Mouse (Mus musculus) thymus, postnatal 4 days (tissue): ENCODE measurements around the gene Mrps35.

ENCODE experiments used
- DNase-seq: peaks from one replicate; pipeline ENCODE4 v3.0.0; 2021

Gene Mrps35

DNA sequence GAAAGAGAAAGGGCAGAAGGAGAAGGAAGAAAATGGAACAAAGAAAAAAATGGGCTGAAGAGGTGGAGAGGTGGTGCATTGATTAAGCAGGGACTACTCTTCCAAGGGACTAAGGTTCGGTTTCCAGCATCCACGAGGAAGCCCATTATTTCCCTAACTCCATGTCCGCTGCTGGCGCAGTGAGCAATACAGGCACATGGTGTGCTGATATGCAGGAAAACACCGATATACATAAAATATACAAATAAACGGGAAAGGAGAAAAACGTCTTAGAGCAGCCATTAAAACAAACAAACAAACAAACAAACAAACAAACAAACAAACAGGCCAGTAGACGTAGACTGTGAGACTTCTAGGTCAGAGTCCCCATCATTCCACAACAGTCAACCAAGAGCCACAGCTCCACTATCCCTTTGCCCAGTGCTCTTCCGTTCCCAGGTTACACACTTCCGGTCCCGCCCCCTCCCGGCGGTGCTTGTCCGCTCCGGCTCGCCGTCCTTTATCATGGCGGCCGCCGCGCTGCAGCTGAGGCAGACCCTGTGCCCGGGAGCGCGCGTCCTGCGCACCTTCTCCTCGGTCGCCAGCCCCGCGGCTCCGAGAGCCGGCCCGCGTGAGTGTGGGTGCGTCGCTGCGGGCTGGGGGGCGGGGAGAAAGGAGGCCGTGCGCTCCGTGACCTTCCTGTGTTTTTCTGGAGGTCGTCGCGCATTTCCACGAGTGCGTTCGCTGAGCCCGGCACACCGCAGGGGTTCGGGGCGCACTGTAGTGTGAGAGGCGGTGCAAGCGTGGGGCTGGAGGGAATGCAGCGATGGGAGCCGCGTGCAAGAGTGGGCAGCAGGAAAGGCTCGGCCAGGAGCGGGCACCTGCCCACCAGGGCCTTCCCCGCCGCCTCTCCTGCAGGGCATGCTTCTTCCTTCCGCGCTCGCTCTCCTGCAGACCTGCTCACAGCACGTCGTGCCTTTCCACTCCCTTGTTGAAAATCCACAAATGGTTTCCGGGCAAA lies at the start of gene Mrps35:
Gene Mrps35, plus strand, starts transcription at position 474 of the 1,000 bp plus-strand sequence.
- DNase-seq = peak; percentile 95

DNA sequence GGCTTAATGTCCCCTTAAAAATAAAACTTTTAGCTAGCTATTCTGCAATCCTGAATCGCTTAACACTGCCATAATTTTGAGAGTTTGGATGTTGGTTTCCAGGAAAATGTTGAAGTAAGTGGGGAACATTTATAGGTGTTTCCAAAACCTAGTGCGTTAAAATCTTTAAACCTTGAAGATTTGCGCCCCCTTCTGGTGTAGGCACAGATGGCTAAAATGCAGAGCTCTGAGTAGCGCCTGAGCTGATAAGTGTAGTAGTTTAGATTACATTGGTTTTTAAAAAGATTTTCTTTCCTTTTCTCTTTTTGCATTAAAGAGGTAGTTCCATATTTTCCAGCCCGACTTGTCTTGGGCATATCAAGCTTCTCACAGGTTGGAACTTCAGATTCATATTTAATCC lies 48.3 kb upstream of the Mrps35 start:
- DNase-seq = peak; percentile 72

DNA sequence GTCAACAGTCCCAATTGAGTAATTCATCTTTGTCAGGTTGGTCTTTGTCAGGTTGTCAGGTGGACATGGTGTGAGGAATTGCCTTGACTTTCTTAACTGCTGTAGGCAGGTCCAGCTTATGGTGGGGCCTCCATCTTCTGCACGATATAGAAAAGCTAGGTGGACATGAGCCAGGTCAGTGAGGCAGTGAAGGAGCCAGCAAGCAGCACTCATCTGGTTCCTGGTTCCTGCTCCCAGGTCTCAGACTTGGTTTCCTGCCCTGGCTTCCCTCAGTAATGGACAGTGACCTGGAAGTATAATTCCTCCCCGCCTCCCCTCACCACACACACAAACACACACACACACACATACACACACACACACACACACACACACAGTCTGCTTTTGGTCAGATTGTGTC lies 47.2 kb upstream of the Mrps35 start:
- DNase-seq = no peak

DNA sequence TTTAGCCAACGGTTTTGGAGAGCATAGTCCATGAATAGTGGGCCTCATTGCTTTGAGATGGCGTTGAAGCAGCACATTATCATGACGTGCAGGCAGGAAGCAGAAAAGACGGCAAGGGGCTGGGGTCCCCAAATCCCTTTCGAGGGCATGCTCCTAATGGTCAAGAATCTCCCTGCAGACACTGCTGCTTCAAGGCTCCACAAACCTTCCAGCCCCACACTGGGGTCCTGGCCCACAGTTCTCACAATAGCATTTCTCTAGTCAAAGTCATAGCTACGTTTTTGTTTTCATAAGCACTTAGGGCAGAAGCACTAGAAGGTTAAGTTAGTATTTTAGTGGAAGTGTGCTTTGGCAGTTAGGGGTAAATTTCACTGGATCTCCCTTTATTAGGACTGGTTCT lies 46.7 kb upstream of the Mrps35 start:
- no peak for DNase-seq

DNA sequence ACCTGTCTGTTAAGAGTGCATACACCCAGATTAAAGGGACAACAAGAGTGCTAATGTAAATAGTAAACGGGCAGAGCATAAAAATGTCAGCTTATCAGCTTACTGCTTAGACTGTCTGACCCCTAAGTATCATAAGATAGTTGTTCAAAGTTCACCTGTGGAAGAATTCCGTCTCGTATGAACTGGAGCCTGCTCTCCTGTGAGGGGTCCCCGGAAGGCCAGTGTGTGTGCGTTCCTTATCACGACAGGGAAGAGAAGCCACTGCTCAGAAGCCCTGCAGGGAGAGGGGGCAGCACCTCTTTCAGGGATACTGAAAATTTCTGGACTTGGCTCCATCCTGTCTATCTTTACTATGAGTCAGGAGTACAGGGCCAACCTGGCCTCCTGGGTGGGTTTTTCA lies 45.6 kb upstream of the Mrps35 start:
- DNase-seq = no peak

DNA sequence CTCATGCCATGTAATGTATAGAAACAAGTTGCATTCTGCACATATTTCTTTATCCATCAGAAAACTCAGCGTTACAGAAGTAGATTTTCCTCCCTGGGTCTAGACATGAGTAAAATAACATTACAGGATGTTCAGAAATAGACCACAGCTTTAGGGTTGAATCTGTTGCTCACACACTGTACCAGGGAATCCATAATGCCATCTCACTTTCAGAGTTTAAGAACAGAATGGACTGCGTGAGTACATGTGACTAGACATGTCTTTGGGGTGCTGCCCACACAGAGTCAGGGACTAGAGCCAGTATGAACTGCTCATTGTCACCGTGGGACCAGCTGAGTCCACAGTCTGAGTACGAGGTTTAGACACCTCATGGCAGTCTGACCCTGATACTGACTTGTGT lies 43.9 kb upstream of the Mrps35 start:
- DNase-seq = no peak

DNA sequence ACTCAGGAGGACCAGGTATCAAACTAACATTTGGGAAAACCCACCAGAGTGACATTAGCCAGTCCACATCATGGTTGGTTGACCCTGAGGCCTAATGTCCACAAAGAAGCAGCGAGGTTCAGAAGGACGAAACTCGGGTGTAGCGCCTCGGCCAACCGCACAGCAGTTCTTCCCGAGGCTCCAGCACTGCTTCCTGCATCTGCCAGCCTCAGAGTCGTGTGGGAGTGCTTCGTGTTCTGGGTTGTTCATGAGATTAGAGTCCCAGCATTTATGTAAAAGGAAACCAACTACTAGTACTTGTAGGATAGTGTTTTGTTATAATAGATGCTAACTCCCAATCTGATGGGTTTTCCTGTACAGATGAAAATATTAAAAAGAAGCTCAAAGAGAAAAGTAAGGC lies 43.3 kb upstream of the Mrps35 start:
- no peak for DNase-seq

DNA sequence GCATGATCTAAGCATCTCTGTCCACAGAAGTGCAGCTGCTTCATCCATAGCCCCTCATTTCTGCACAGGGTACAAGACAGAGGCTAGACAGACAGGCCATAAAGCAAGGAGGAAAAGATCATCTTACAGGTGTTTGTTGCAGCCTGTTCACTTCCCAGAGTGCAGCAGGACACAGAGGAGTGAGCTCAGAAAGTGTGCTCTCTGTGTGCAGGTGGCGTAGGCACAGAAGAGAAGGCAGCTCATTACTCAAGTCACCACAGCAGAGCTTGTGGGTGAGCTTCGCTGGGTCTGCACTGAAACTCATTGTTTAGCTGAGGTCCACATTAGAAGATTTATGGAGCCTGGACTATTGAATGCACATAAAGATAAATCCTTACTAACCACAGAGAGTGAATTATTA lies 42.8 kb upstream of the Mrps35 start:
- no peak for DNase-seq

DNA sequence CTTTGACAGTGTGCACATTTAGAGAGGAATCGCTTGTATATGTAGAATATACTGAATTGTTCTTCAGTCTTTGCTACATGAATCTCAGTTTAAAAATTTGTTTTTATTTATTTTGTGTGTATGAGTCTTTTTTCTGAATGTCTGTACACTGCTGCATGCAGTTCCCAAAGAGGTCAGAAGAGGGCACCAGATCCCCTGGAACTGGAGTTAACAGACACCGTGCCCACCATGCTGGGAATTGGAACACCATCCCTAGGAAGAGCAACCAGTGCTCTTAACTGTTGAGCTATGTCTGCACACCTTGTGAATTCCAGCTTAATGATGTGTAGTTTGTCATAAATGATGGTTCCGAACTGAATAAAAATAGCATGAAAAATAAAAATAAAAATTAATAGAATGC lies 34.4 kb upstream of the Mrps35 start:
- DNase-seq = peak; percentile 85

DNA sequence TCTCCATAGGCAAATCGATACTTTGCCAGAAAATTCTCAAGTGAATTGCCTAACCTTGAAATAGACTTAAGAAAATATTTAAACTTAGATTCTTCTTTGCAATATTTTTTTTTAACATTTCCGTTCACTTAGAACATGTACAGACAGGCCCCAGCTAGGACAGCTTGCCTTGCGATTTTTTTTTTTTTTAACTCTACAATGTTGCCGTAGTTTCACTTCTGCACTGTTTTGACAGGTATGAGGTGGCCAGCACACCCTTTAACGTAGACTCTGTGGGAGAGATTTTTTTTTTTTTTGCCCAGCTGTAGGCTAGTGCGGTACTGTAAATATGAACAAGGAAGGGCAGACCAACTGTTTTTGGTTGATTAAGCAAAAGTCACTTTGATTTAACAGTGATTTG lies 32.2 kb upstream of the Mrps35 start:
- no peak for DNase-seq

DNA sequence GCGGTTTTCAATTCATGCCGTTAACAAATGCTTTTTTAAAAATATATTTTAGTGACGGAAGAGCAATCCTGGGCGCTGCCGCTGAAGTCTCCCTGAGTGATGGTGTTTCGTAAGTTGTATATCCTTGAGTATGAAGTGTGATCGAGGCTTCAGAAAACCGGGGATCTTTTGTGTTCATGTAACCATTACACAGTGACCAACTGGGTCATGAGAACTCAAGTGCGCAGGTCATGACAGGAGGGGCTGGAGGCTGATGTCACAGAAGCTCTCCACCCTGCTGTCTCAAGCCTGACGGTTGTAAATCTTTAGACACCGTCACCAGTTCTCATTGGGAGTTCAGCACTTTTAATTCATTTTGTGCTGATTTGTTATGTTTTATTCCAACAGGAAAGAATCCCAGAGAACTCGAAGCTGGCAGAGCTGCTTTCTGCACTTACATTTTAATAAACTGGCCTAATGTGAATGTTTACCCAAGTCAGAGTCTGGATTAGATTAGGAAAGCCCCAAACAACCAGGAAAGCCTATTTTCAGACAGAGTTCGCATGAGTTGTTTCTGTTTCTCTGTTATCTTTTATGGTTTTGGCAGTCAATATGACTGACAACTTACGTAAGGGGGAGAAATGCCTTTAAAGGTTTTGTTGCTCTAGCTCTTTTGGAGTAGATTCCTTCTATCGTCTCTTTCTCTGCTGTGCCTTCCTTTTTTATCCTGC lies 31.6 kb upstream of the Mrps35 start:
- DNase-seq = no peak

DNA sequence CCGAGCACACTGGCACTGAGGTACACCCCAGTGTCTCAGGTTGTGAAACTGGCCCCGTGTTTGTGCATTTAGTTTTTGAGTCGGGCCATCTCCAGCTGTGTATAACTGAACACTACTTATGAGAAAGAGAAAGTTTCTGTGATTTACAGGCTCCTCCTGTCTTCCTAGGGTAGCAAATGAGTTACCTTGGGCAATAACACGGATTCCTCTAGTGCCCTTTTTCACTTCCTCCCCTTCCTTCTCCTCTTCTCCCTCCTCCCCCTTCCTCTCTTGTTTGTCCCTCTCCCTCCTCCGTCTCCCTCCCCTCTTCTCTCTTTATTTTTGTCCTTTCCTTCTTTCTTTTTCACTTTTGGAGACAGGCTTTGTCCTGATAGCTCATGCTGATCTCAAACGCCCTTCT lies 31.0 kb upstream of the Mrps35 start:
- DNase-seq = no peak

DNA sequence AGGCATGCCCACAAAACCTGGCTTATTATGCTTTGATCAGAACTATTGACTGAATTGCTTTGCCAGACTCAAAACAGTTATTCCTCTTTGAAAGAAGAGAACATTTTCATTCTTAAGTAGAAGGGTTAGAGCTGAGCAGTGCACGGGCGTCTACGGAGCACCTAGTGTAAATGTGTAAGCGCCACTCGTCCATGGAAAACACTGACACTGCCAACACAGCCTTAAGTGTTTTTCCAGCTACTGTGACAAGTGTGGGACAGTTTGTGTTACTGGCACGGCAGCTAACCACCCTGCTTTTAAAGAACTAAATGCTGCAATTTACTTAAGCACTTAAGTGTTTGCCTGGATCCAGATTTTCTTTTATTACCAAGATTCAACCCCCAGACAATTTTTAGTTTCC lies 30.6 kb upstream of the Mrps35 start:
- DNase-seq = no peak

DNA sequence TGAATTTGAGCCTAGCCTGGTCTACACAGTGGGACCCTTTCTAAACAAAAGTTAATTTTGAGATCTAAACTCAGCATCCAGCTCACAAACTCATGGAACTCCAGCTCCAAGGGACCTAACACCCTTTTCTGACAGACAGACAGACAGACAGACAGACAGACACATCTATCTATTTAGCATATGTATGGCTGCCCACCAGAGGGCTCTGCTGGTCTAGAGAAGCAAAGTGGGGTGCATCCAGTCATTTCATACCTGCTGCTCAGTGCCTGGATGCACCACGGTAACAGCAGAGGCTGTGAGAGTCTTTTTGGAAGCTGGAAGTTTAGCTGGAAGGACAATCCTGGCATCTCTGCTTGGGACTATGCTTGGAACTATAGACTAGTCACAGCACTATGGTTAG lies 29.0 kb upstream of the Mrps35 start:
- peak; percentile 33 for DNase-seq

DNA sequence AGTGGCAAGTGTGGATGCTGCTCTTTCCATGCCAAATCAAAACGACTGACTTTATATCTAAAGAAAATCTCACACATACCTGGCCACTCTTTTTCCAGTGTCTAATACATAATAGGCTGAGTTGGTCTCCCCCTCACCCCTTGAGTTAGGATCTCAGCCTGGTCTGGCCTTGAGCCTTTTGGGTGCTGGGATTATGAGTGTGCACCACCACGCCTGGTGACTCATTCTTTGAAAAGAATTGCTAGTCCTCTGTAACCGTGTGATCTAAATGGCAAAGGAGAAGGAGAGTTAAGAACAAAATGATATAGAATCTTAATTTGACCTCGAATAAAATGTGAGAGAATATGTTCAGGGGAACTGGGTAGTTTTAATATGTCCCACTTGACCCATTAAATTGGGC lies 24.7 kb upstream of the Mrps35 start:
- DNase-seq = no peak

DNA sequence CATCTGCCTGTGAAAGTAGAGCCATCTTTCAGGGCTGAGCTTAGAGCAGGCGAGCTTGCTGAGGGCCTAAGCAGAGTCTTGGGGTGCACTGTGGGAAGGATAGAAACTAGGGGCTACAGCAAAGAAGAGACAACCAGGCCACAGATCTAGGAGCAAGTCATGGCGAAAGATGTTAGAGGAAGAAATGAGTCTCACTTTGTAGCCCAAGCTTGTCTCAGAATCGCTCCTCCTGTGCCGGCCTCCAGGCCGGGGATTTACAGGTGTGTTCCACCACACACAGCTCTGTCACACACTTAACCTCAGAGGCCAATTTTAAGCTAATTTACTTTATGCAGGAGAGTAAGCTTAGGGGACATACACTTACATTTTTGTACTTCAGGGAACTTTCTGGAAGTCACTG lies 24.2 kb upstream of the Mrps35 start:
- DNase-seq = no peak

DNA sequence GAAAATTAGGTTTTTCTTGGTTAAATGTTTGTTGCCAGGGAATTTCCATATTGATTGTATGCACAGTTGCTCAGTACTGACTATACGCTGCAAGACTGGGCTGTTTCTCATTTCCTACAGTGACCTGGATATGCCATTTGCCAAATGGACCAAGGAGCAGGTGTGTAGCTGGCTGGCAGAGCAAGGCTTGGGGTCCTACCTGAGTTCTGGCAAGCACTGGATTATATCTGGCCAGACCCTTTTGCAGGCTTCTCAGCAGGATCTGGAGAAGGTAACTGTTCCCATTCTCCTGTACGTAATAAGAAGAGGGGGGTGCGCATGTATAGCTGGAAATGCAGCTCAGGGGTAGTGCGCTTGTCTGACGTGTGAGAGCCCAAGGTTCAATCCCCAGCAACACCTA lies 21.4 kb upstream of the Mrps35 start:
- DNase-seq = no peak

DNA sequence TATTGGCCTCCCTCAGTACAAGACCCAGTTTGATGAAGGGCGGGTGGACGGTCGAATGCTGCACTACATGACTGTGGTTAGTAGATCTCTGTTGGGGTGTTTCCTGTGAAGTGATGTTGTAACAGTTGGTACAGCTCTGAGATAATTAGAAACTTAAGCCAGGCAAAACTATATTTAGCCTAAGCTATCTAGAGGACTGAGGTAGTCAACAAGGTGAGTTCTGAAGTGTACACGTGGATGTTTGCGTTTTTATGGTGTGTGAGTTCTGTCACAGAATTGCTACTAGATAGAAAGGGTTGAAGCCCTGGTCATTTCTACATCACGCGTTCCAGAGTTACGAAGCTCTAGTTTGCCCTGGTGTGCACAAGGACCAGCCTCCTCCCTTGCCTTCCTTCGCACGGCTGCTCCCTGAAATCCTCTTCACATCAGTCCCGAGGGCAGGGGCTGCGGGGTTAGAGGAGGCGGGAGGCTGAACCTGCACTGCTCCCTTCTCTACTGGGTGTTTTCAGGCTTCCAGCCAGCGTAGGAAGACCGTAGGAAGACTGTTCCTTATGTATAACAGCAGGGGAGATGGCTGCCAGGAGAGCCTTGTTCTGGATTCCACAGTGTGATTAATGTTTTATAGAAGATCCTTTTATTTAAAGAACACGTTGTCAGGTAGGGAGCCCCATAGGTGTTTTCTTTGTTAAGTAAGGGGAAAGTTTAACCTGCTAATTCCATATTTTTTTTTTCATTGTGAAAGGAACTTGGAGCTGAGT lies 20.0 kb upstream of the Mrps35 start:
- DNase-seq = no peak

DNA sequence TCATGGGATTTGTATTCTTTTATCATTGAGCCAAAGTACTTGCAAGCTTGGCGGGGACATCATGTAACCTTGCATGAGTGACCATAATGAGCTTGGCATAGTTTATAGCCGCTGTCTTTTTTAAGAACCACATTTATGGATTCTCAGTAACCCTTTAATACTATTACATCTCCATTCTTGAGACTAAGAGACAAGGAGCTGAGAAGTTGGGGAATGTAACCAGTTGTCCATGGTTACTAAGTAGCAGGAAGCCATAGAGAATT lies 19.5 kb upstream of the Mrps35 start:
- no peak for DNase-seq

DNA sequence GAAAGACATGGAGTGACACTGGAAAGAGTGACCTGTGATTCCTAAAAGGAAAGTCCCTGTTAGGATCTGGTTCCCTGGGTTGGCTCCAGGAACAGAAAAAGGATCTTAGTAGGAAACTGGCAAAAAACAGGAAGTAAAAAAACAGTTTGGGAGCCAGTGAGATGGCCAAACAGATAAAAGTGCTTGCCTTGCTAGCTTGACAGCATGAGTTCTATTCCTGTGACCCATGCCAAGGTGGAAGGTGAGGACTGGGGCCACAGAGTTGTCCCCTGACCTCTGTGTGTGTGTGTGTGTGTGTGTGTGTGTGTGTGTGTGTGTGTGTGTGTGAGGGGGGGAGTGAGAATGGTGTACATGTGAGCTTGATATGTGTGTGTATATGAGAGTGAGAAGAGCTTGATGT lies 19.0 kb upstream of the Mrps35 start:
- DNase-seq = no peak

DNA sequence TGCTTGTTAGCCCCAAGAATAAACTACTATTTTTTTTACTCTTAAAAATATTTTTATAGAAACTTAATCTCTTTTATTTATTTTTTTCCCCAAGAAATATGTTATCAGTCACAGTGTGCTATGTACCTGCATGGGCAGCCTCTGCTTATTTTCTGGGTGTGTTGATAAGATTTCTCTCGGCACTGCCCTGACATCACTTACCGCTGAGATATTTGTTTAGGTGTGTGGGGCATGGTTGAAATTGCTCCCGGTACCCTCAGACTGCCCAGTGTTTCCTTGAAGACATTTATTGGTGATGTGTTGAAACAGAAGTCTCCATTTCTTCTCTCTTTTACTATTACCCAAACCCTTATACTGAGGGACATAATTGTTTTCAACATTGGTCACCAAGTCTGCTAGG lies 17.8 kb upstream of the Mrps35 start:
- DNase-seq = no peak

DNA sequence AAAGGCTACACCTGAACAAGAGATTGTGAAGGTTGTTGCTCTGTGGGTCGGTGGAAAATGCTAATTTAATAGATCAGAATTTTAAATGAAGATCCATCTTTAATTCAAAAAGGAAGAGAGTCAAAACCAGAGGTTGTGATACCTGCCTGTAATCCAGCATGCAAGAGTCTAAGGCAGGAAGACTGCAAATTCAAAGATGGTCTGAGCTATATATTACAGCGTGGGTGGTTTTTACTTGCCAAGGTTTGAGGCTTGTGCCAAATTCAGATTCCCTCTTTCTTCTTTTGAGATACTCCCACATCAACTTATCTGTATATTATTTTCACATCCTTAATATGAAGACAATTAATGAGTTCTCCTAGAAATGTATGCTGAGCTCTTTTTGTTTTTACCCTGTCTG lies 14.2 kb upstream of the Mrps35 start:
- no peak for DNase-seq

DNA sequence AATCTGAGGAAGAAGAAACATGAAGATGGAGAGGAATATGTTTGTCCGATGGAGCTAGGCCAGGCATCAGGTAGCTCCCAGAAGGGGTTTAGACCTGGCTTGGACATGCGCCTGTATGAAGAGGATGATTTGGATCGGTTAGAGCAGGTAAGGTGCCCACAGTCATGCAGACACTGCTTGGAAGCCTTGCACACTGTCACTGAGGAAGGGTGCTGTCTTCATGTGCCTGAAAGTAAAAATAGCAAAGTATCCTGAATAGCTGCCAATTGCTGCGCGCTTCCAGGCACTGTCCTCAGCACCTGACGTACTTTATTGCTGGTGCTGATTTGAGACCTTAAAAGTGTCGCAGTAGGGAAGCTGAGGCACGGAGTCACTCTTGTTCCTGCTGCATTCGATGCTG lies 13.0 kb upstream of the Mrps35 start:
- DNase-seq = no peak
